Mouse (Mus musculus): Measurements from ENCODE around the gene Dhx32. TPM values are rescaled to one million over a fixed set of nuclear protein-coding genes. Genes with fewer than 3 reads are reported as not detected.

The Dhx32 gene
- polyA plus RNA-seq, 1 experiment from 2014 or later: 18.3 TPM

DNA sequence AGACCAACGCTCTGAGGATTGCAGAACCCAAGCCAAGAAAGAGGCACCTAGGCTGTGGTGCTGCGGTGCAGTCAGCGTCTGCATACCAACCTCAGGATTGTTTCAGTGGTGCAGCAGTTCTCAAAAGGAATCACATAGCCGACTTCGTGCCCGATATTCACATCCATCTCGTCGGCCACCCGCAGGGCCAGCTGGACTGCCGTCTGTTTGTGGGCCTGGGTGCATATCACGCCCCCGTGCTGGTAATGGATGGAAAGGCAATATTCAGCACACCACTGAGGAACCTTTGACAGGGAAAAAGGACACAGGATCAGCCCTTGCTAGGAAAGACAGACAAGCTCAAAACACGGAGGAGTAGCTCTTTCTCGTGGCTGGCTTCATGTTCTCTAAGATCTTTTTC is 33.8 kb downstream of the Dhx32 start:
- Histone ChIP-seq H3K4me2 (no peak overlapping the region), H3K4me1 (replicated peaks) (peaks cover 4% of the 10 kb centered on the region; the same call in 1 of the 2 replicates), H3K36me3 (no peaks in the 10 kb centered on the region), H3K4me3 (replicated peaks) (no peak overlapping the region), H3K9me3 (no peaks in the 10 kb centered on the region), H3K27ac (no peak overlapping the region), H3K9ac (replicated peaks) (no peak overlapping the region), H3K27me3 (no peaks in the 10 kb centered on the region)
- no peak for ATAC-seq (ENCODE audit: insufficient number of reproducible peaks, insufficient read depth, low FRiP score, low TSS enrichment, low read depth)
- 83% methylated on average over 14 of the region's 14 CpGs for WGBS

DNA sequence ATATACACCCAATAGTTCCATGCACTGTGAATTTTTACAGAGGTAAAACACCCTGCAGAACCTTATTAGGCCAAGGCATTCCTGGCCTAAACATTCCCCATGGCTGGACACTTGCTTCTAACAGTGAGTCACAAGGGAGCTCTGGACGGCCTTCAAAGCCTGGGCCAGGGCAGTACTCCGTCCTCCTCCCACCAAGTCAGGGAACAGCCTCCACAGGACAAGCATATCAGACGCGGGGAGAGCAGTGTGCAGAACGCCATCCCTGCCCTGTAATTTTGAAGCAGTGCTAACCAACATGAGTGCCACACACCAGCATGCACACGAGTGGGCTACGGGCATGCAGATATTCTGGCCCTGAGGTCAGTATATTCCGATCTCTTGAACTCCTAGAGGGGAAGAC is 35.2 kb downstream of the Dhx32 start:
- Histone ChIP-seq H3K9me3 (no peaks in the 10 kb centered on the region), H3K4me2 (no peak overlapping the region), H3K36me3 (no peaks in the 10 kb centered on the region), H3K9ac (replicated peaks) (no peak overlapping the region), H3K4me1 (replicated peaks) (peaks cover 4% of the 10 kb centered on the region; the same call in 1 of the 2 replicates), H3K4me3 (replicated peaks) (no peak overlapping the region), H3K27ac (no peak overlapping the region), H3K27me3 (no peaks in the 10 kb centered on the region)
- ATAC-seq (ENCODE audit: insufficient number of reproducible peaks, insufficient read depth, low FRiP score, low TSS enrichment, low read depth): no peak
- WGBS: 89% methylated on average over 8 of the region's 8 CpGs

DNA sequence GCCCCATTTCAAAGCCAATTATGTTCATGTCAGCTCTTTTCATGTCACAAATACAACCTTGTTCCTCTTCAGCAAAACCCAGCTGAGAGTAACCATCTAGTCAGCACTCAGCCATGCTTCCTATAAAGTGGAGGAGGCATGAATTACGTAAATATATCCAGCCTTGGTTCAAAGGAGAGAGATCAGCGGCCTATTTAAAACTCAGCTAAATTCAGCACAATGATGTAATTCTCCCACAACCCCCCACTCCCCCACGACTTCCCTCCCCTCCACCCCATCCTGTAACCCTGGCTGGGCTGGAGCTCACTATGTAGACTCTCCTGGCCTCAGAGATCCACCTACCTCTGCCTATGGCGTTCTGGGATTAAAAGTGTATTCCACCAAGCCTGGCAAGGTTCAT is 37.8 kb downstream of the Dhx32 start:
- H3K4me1 ChIP-seq (replicated peaks): peaks cover 4% of the 10 kb centered on the region; the same call in 1 of the 2 replicates
- no peak overlapping the region for H3K9ac ChIP-seq (replicated peaks)
- H3K27ac ChIP-seq: no peak overlapping the region
- H3K9me3 ChIP-seq: no peaks in the 10 kb centered on the region
- H3K36me3 ChIP-seq: 0 out of 2 replicates have a peak, but pooled peaks cover 5% of the 10 kb centered on the region
- H3K27me3 ChIP-seq: no peaks in the 10 kb centered on the region
- ATAC-seq (ENCODE audit: insufficient number of reproducible peaks, insufficient read depth, low FRiP score, low TSS enrichment, low read depth): no peak
- no peak overlapping the region for H3K4me2 ChIP-seq
- no peak overlapping the region for H3K4me3 ChIP-seq (replicated peaks)
- WGBS: 67% methylated on average over 4 of the region's 4 CpGs

DNA sequence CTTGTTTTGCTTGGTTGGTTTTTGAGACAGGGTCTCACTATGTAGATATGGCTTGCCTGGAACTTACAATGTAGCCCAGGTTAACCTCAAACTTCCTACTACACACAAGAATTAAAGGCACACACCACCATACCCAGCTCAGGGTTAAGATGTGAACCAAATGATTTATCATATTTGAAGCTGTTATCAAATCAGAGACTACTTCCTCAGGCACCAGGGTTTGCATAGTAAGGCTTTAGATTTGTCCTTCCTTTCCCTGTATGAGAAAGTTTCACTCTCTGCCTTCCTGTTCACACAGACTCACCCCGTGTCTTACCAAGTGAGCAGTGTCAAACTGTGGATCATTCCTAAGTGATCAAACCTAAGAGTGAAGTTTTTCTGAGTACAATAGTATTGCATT is 38.3 kb downstream of the Dhx32 start:
- Histone ChIP-seq H3K9me3 (no peaks in the 10 kb centered on the region), H3K4me1 (replicated peaks) (peaks cover 4% of the 10 kb centered on the region; the same call in 1 of the 2 replicates), H3K4me3 (replicated peaks) (no peak overlapping the region), H3K4me2 (no peak overlapping the region), H3K27ac (no peak overlapping the region), H3K9ac (replicated peaks) (no peak overlapping the region), H3K27me3 (no peaks in the 10 kb centered on the region), H3K36me3 (0 out of 2 replicates have a peak, but pooled peaks cover 5% of the 10 kb centered on the region)
- WGBS: 95% methylated on average over 1 of the region's 1 CpGs
- no peak for ATAC-seq (ENCODE audit: insufficient number of reproducible peaks, insufficient read depth, low FRiP score, low TSS enrichment, low read depth)

DNA sequence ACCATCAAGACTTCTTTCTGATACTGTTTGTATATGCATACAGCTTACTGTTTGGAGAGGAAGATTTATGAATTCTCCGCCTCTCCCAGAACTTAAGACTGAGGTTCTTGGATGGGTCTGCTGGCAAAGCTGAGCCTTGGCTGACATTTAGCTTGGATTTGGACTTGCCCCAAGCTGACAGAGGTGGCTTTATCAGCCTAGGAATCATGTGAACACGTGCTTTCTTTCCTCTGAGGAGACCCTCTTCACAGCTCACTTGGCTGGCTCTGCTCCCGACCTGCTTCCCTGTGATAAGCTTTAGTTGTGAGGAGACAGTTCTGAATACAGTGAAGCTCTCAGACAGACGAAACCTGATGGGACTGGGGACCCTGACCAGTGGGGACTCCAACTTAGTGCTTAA is 38.9 kb downstream of the Dhx32 start:
- no peaks in the 10 kb centered on the region for H3K9me3 ChIP-seq
- H3K4me3 ChIP-seq (replicated peaks): no peak overlapping the region
- peaks cover 4% of the 10 kb centered on the region; the same call in 1 of the 2 replicates for H3K4me1 ChIP-seq (replicated peaks)
- H3K36me3 ChIP-seq: 0 out of 2 replicates have a peak, but pooled peaks cover 5% of the 10 kb centered on the region
- no peaks in the 10 kb centered on the region for H3K27me3 ChIP-seq
- no peak overlapping the region for H3K9ac ChIP-seq (replicated peaks)
- H3K4me2 ChIP-seq: no peak overlapping the region
- ATAC-seq (ENCODE audit: insufficient number of reproducible peaks, insufficient read depth, low FRiP score, low TSS enrichment, low read depth): no peak
- H3K27ac ChIP-seq: no peak overlapping the region
- 73% methylated on average over 4 of the region's 4 CpGs for WGBS

DNA sequence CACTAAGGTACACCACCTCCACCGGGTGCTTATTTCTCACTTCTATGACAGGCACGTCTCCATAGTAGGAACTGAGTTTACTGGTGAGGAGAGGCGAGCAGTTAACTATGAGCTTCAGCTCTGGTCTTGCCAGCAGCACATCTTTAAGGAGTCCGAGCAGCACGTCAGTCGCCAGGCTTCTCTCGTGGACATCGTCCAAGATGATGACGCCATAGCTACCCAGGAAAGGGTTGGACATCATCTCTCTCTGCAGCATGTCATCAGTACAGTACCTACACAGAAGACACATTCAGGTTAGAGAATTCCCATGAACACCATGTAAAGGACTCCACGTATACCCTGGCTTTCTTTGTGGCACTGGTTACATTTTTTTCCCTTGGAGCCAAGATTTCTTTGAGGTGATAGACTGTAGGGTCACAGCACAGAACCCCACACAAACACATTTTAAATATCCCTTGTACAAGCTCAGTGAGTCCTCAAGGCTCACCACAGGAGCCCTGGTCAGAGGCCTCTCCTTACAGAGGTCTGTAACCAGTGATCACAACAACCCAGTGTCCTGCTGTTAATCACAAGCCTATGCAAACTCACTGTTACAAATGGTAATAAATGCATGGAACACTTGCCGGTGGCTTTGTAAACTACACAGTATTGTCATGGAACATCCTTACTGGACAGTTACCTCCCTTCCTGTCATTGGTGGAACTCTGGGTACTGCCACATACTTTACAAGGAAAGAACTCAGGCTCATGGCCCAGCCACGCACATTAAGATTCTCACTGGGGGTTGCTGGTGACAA is 39.8 kb downstream of the Dhx32 start:
- H3K4me2 ChIP-seq: no peak overlapping the region
- H3K27me3 ChIP-seq: no peaks in the 10 kb centered on the region
- ATAC-seq (ENCODE audit: insufficient number of reproducible peaks, insufficient read depth, low FRiP score, low TSS enrichment, low read depth): no peak
- H3K4me1 ChIP-seq (replicated peaks): peaks cover 4% of the 10 kb centered on the region; the same call in 1 of the 2 replicates
- 89% methylated on average over 12 of the region's 12 CpGs for WGBS
- H3K27ac ChIP-seq: no peak overlapping the region
- H3K9ac ChIP-seq (replicated peaks): no peak overlapping the region
- 0 out of 2 replicates have a peak, but pooled peaks cover 5% of the 10 kb centered on the region for H3K36me3 ChIP-seq
- H3K4me3 ChIP-seq (replicated peaks): no peak overlapping the region
- no peaks in the 10 kb centered on the region for H3K9me3 ChIP-seq

DNA sequence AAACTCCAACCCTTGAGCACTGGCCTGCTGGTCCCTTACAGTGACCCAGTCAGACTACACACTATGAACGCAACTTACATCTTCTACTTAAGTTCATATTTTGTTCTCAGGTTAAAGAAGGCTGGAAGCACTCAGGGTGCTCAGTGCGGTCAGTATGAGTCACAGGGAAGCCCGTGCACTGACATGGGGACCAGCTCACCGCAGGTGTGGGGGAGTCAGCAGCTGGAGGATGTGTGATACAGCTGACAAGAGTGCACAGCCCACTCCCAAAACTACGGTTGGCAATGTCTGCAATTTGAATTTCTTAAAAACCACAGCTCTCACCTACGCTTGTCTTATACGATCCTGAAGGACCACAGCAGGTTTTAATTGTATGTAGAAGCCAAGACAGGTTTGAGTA is 42.0 kb downstream of the Dhx32 start:
- Histone ChIP-seq H3K27me3 (no peaks in the 10 kb centered on the region), H3K36me3 (0 out of 2 replicates have a peak, but pooled peaks cover 5% of the 10 kb centered on the region), H3K4me1 (replicated peaks) (peaks cover 4% of the 10 kb centered on the region; the same call in 1 of the 2 replicates), H3K4me2 (no peak overlapping the region), H3K27ac (no peak overlapping the region), H3K9me3 (no peaks in the 10 kb centered on the region), H3K9ac (replicated peaks) (no peak overlapping the region), H3K4me3 (replicated peaks) (no peak overlapping the region)
- WGBS: 82% methylated on average over 7 of the region's 7 CpGs
- ATAC-seq (ENCODE audit: insufficient number of reproducible peaks, insufficient read depth, low FRiP score, low TSS enrichment, low read depth): no peak

DNA sequence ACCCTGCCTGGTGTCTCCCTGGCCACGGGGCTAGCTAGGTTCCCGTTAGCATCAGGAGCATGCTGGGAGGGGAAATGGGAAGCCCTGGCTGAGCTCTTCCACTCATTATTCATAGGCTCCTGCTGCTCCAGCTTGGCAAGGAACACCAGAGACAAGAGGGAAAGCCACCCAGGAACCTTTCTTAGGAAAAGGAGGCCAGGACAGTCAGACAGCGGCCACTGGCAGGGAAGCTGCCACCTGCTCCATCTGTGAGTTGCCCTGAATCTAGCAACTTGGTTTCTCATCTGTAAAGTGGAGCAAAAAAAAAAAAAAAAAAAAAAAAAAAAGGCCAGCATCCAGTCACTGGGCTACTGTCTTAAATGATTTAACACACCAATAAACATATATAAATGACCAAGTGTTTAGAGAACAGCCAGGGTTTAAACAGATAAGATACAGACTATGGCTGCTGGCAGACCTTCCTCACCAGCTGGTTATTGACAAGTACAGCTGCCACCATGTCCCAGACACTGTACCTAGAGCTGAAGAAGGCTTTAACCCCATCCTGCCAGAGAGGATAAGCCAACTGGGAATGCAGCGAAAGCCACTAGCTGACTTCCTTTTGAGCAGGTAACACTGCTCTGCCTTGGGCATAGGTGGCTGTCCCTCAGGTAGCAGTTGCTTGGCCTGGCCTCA is 50.4 kb downstream of the Dhx32 start:
- Histone ChIP-seq H3K4me3 (replicated peaks) (no peak overlapping the region), H3K27ac (no peak overlapping the region), H3K9me3 (no peaks in the 10 kb centered on the region), H3K36me3 (peaks cover 4% of the 10 kb centered on the region; the same call in 1 of the 2 replicates), H3K4me2 (no peak overlapping the region), H3K27me3 (no peaks in the 10 kb centered on the region), H3K4me1 (replicated peaks) (no peaks in the 10 kb centered on the region), H3K9ac (replicated peaks) (no peak overlapping the region)
- ATAC-seq (ENCODE audit: insufficient number of reproducible peaks, insufficient read depth, low FRiP score, low TSS enrichment, low read depth): no peak
- 66% methylated on average over 4 of the region's 4 CpGs for WGBS

DNA sequence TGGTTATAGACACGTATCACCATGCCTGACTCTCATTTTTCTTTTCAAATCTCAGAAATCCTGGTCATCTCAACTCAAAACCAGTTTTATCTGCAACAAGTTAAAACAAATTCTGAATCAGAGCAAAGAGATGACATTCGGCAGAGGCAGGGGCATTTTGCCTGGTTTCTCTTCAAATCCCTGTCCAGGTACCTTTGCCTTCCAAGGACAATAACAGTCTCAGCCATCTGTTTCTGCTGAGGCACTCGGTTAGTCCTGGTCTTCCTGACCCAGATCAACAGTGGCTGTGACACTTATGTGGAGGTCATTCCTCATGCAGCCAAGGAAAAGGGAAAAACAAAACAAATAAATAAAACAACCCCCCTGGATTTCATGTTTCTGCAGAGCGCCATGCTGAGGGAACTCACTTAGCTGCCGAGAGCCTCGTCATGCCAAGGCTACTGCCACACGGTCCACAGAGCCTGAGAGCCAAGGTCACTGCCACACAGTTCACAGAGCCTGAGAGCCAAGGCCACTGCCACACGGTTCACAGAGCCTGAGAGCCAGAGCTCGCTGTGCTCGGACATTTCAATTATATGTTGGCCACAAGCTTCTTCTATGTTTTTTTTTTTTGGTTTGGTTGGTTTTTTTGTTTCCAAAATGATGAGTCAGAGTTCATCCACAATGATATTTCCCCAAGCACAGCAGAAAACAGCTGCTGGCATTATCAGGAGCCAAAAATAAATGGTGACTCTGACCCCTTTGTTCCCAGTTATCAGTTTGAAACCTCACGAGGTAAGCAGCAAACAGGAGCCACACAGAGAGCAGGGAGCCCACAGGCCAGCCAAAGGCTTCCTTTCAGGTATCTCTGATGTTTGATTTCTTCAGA is 52.0 kb downstream of the Dhx32 start:
- H3K9me3 ChIP-seq: no peaks in the 10 kb centered on the region
- WGBS: 82% methylated on average over 11 of the region's 11 CpGs
- H3K4me2 ChIP-seq: no peak overlapping the region
- no peaks in the 10 kb centered on the region for H3K4me1 ChIP-seq (replicated peaks)
- H3K27me3 ChIP-seq: no peaks in the 10 kb centered on the region
- no peak overlapping the region for H3K4me3 ChIP-seq (replicated peaks)
- ATAC-seq (ENCODE audit: insufficient number of reproducible peaks, insufficient read depth, low FRiP score, low TSS enrichment, low read depth): no peak
- H3K9ac ChIP-seq (replicated peaks): no peak overlapping the region
- no peak overlapping the region for H3K27ac ChIP-seq
- peaks cover 4% of the 10 kb centered on the region; the same call in 1 of the 2 replicates for H3K36me3 ChIP-seq

DNA sequence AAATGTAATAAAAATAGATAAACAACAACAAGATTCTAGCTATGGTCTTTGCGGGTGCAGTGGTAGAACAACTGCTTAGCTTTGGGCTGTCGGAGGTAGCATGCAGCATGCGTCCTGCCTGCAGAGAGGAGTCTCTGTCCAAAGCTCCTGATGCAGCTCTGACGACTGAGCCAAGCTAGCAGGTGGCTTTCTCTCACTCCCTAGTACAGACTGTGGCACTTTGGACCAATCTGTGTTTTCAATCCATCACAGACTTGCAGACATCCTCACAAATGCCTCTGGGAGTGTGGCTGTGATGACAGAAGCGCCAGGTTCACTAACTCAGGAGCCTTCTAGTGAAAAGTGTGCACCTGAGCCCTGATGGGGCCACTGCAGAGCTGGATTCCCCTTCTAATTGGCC is 53.2 kb downstream of the Dhx32 start:
- Histone ChIP-seq H3K4me1 (replicated peaks) (peaks cover 5% of the 10 kb centered on the region; the same call in 1 of the 2 replicates), H3K36me3 (peaks cover 8% of the 10 kb centered on the region; the same call in 1 of the 2 replicates), H3K9me3 (no peaks in the 10 kb centered on the region), H3K27me3 (no peaks in the 10 kb centered on the region), H3K9ac (replicated peaks) (no peak overlapping the region), H3K4me2 (no peak overlapping the region), H3K4me3 (replicated peaks) (no peak overlapping the region), H3K27ac (no peak overlapping the region)
- WGBS: 81% methylated on average over 5 of the region's 5 CpGs
- ATAC-seq (ENCODE audit: insufficient number of reproducible peaks, insufficient read depth, low FRiP score, low TSS enrichment, low read depth): no peak

DNA sequence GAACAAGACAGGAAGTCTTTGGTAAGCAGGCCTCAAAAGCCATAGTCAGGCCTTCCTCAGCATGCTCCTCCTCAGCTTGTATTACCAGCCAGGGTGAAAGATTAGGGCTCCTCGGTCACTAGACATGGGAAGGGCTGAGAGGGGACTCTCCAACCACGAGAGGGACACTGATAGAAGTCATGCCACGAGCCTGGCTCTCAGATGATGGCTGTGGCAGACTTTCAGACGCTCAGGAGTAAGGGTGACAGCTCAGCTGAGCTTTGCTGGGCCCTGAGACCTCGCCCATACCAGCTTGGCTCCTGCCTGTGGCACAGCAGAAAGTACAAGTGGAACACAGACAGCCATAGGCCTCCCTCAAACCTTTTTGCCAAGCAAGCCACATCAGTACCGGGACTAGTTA is 55.5 kb downstream of the Dhx32 start:
- Histone ChIP-seq H3K36me3 (peaks cover 27% of the 10 kb centered on the region), H3K9ac (replicated peaks) (0 out of 2 replicates have a peak overlapping the region, but pooled peaks have one; percentile 9), H3K4me3 (replicated peaks) (no peak overlapping the region), H3K9me3 (no peaks in the 10 kb centered on the region), H3K4me2 (no peak overlapping the region), H3K27ac (no peak overlapping the region), H3K27me3 (no peaks in the 10 kb centered on the region), H3K4me1 (replicated peaks) (peaks cover 11% of the 10 kb centered on the region)
- no peak for ATAC-seq (ENCODE audit: insufficient number of reproducible peaks, insufficient read depth, low FRiP score, low TSS enrichment, low read depth)
- whole genome bisulfite sequencing: 75% methylated on average over 6 of the region's 6 CpGs

Data from limb, embryonic 12.5 days (tissue).